Mouse (Mus musculus) heart, postnatal 36 days (tissue): ENCODE results near the gene Kxd1. TPM values are rescaled to one million over a fixed set of nuclear protein-coding genes. Genes with fewer than 3 reads are reported as not detected.

Experiments used
- DNase-seq, 2 experiments: peaks; one replicate each; pipeline ENCODE4 v3.0.0; 2021 to 2022
- intact Hi-C: fragments of 180-260 bp; cut with DNase I; formaldehyde crosslinking; loops from one replicate; pipeline ENCODE4 v1.15.1; 2025
- total RNA-seq, 2 experiments: library from RNA; stranded (reverse); gene quantifications; 2 replicates each; pipeline ENCODE4 v1.2.3; 2021

Gene Kxd1
- total RNA-seq, 2 experiments from 2014 or later = 88.4 to 91.4 TPM

DNA sequence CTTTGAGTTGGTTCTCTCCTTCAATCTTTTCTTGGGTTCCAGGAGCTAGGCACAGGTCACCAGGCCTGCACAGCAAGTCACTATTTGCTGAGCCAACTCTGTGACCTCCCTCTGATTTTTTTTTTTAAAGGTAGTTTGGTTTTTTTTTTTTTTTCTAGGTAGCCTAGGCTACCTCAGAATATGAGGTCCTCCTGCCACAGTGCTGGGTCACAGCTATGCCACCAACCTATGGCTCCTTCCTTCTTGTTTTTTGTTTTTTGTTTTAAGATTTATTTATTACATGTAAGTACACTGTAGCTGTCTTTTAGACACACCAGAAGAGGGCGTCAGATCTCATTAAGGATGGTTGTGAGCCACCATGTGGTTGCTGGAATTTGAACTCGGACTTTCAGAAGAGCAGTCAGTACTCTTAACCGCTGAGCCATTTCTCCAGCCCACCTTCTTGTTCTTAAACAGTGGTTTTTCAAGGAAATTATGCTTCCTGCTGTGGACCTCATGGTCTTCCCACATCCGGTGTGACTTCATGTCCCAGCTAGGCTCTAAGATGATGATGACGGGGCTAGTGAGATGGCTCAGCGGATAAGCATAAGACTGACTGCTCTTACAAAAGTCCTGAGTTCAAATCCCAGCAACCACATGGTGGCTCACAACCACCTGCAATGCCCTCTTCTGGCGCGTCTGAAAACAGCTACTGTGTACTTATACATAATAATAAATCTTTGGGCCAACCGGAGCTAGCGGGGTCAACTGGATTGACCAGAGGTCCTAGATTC, 21.8 kb upstream of the Kxd1 start:
- intact Hi-C loops = loop anchor here (5.0 kb wide), 1 partner anchor 38 kb away; no protein-coding TSS in a partner anchor
- no peak for DNase-seq

DNA sequence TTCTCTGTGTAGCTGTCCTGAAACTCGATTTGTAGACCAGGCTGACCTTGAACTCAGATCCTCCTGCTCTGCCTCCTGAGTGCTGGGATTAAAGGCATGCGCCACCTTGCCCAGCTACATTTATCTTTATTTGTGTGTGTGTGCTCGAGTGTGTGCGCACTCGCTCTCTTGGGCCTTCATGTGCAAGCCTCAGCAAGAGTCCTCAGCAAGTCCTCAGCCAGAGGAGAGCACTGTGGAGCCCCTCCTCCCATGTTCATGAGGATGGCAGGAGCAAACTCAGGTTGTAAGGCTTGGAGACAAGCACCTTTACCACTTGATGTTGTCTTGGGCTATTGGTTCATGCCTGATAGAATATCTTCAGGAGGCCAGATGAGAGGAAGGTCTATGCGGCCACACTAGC, 20.0 kb upstream of the Kxd1 start:
- intact Hi-C loops = loop anchor here (5.0 kb wide), 1 partner anchor 40 kb away; no protein-coding TSS in a partner anchor
- no peak for DNase-seq

DNA sequence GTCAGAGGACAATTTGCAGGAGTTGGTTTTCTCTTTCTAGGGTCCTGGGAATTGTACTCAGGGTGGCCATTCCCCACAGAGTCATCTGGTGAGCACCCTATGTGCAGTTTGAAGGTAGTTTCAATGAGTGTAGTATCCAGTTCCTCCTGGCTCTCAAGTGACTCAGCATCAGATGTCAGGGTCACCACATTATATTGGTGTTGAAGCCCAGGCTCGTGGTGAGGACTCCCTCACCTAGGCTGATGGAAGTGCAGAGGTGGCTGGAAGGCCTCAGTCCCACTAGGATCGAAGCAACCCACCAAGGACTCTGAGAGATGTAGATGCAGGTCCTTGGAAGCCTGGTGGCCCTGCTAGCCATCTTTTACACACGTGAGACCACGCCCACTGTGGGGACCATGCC, 18.7 kb upstream of the Kxd1 start:
- intact Hi-C loops = loop anchor here (5.0 kb wide), 1 partner anchor 41 kb away; no protein-coding TSS in a partner anchor
- DNase-seq = no peak

DNA sequence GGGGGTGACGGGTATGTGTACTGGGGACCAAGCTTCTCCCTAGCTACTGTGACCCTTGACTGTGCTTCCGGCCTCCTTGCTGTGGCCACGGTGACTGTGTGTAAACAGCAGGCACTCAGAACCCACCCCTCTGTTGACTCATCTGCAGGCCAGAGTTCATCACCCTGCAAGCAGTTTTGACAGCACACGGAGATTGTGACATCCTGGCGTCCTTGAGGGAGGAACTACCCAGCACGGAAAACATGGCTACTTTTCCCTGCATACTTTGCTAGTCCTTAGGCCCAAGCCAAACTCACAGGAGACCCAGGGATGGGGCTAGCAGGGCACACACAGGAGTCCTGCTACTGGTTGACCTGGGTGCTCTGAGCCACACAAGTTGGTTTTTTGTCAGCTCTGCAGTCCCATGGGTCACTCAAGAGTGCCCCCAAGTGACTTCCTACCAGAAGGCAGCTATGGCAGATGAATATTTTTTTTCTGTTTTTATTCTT, 16.5 kb upstream of the Kxd1 start:
- intact Hi-C loops = no loop called here
- DNase-seq = peak; percentile 38 to 51

DNA sequence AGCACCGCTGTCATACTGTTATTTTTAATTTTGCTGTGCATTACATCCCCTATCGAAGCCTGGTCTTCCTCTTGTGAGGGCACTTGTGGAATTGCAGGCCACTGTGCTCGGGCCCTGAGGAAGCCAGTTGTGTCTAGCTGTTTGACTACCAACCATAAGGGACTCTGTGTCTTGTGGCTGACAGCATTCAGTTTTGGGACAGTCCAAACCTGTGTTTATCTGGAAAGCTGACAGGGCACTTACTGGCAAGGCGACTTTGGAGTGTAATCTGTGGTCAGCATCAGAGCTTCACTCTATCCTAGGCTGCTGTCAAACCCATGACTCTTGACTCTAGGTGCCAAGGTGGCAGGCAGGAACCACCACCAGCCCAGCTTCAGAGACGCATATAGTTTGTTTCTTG, 13.3 kb upstream of the Kxd1 start:
- intact Hi-C loops = no loop called here
- DNase-seq = no peak

DNA sequence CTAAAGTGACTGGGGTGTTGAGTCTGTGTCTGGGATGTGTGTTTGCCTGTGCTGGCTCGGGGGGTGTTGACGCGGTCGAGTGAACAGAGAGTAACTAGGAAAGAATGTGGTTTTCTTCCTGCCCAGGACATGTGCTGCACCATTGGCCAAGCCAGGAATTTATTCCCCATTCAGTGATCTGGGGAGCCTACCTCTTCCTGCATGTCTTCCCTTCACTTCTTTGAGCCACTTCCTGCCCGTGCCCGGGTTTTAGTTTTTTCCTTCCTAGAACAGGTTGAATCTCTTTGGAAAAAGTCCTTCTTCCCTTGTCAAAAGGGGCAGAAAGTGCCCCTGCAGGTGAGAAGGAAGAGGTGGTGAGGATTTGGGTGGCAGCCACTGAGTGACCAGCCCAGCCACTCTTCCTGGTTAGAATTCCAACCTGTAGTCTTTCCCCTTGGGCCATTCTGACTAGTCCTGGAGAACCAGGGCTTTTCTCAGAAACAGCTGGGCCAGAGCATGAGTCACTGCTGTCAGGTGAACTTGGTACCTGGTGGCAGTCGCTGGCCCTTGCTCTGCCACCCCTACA, 12.8 kb upstream of the Kxd1 start:
- DNase-seq = peak in 1 of 2 experiments; percentile 28
- intact Hi-C loops = no loop called here

DNA sequence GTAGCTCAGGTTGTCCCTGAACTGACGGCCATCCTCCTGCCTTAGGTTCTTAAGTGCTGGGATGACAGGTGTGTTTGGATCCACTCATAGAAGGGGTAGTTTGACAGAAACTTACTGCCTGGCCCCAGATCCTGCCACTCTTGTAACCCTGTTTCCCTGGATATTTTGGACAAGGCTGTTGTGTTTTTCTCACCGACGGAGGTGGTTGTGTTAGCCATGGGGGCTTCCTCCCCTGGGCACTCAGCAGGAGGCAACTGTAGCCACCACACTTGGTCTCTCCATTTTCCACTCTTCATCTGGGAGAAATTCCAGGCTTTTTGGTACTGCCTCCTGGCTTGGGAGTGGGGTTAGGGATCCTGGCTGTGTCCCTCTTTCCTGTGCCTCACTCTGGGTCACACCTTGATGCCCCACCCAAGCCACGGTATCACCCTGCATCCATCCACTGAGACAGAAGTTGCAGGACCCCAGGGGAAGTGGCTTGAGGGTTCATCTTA, 12.3 kb upstream of the Kxd1 start:
- intact Hi-C loops = no loop called here
- DNase-seq = no peak

DNA sequence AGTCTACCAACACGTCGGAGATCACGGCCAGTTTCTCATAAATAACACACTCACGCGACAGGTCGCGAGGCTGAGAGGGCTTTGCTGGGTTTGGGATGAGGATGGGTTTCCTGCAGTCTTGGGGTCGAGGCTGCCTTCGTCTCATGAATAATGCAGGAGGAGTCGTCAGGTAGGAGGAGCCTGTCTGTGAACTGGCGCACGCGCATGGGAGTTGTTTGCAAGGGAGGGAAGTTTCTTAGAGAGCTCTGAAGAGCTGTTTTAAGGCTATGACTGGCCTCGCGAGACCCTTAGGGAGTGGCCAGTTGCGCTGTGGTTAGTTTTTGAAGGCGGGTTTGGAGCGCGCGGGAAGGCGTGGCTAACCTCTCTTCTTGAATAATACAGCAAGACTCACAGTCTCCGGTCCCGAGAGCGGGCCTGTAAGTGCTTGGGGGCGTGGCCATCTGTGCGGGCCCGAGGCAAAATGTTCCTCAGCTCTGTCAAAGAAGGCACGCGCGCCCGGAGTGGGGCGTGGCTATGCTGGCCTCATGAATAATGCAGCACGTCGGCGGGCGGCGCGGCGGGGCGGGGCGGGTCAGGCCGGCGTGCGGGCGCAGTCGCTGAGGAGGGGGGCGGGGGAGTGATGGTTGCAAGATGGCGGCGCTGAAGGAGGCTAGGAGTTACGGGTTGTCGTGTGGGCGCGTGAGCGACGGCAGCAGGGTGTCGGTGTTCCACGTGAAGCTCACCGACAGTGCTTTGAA, 11.5 kb upstream of the Kxd1 start, which contains the start of gene Ell:
Ell (plus strand) TSS at position 381 of the 737 bp plus-strand sequence.
- intact Hi-C loops = loop anchor here (2.0 kb wide), 1 partner anchor 28 kb away; the partner anchor contains the start of gene Uba52
- DNase-seq = peak; percentile 99

DNA sequence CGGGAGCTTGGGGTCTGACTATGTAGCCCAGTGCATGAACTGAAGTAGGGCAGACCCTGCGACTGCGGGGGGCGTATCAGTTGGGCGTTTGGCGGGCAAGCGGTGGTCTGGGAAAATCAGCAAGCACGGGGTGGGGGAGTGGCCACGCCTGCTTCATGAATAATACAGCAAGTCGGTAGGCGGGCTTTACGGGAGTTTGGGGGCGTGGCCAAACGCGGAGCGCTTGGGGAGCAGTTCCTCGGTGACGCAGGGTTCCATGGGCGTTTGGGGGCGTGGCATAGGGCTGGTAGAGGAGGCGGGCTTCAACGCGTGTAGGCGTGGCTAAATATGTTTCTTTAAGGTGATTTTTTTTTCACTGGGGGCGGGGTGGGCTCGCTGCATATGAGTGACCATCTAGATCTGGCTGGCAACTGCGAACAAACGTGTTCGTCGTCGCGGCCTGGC, 10.9 kb upstream of the Kxd1 start:
- DNase-seq = peak; percentile 99
- intact Hi-C loops = loop anchor here (2.0 kb wide), 1 partner anchor 28 kb away; the partner anchor contains the start of gene Uba52

DNA sequence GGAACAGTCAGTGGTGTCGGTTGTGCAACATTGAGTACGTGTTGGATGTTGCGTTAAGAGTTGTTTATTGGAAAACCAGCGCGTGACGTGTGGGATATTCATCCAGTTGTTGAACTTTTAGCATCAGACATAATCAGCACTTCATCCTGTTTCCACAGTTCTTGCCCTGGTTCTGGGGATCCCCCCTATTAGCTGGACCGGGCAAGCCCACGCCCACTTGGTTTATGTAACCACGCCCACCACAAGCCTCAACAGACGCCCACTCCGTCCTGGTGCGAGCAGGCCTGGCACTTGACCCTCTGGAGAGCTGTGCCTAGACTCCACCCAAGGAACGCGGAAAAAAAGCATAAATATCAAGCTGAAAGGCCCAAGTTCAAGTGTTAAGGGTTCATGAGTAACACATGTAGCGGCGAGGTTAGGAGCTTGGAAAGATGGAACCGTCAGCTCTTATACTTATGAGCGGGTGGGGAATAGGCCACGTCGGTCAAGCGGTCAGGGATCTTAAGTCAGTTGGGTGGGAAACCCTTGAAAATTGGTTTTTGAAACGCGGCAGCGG, 10.3 kb upstream of the Kxd1 start:
- intact Hi-C loops = loop anchor here (2.0 kb wide), 1 partner anchor 27 kb away; the partner anchor contains the start of gene Uba52
- DNase-seq = peak; percentile 69 to 70

DNA sequence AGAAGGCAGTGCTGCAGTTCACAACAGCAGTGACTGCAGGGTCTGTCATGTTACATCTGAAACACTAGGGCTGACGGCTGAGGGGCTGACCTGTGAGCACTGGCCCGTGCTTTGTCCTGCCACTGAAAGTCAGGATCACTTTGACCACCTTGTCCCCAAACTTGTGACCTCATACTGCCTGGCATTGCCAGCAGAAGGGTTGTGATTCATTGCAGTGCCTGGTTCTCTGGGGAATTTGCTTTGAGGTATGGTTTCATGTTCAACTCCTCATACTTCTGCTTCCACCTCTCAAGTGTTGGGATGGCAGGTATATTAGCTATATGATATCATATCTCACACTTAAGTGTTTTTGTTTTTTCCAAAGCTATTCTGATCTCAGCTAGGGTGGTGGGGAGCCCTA, 7.9 kb upstream of the Kxd1 start:
- no peak for DNase-seq
- intact Hi-C loops = no loop called here

DNA sequence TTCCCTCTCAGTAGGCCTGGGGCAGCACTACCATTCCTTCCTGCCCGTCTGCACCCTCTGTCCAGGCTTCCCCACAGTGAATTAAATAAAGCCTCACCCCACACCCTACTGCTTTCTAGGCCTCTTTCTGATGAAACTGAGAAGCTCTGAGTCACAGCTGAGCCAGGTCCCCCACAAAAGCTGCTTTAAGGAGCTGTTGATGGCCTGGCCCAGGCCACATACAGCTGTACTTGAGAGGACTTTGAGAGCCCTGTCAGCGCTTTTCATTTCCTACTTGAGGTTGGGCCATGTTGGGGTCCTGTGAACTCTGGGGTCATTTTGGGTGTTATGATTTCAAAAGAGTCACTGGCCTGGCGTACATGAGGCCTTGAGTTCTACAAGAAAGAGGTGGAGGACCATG, 7.5 kb upstream of the Kxd1 start:
- intact Hi-C loops = no loop called here

DNA sequence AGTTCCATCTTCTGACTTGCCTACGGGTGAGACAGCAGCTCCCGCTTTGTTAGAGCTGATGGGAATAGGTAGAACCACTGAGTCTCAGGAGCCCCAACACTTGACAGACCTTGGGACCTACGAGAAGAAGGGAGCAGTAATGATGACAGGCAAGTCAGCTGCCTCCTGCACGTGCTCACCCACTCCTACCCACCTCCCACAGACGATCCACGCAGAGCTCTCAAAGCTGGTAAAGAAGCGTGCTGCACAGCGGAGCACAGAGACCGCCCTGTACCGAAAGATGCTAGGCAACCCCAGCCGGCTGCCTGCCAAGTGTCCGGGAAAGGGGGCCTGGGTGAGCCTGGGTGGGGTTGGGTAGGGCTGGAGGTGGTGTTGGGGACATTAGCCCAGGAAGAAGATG, 6.5 kb upstream of the Kxd1 start:
- DNase-seq = no peak
- intact Hi-C loops = no loop called here

More for the DNA sequence above, 7.5 kb upstream of the Kxd1 start:
- DNase-seq = no peak

DNA sequence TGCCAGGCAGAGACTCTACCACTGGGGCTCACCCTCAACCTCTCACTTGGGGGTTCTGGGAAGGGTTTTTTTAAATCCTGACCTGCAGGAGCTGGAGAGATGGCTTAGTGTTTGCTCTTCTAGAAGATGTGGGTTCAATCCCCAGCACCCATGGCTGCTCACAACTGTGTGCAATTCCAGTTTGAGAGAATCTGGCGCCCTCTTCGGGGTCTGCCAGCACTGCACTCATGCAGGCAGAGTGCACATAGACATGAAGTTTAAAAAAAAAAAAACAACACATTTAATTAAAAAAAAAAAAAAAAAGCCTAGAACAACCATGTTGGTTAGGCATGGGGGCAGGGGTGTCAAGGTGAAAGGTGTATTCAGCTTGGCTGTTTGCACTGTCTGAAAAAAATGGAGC, 2.6 kb upstream of the Kxd1 start:
- intact Hi-C loops = no loop called here
- no peak for DNase-seq

DNA sequence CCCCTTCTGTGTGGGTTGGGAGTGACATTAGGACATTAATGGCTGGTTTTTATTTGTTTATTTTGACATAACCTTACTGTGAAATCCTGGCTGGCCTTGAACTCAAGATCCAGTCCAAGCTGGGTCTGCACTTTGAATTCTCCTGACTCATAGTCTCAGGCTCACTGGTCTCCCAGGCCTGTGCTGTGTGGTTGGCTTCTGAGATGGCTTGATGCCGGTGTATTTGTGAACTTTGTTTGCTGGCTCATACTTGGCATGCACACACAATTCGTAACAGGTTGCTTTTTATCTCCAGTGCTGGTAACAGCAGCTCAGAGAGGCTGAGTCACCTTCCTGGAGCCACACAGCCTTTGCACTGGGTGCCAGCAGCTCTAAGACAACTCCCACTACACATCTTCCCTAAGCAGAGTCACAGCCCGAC, 2.0 kb upstream of the Kxd1 start:
- DNase-seq = no peak
- intact Hi-C loops = no loop called here

DNA sequence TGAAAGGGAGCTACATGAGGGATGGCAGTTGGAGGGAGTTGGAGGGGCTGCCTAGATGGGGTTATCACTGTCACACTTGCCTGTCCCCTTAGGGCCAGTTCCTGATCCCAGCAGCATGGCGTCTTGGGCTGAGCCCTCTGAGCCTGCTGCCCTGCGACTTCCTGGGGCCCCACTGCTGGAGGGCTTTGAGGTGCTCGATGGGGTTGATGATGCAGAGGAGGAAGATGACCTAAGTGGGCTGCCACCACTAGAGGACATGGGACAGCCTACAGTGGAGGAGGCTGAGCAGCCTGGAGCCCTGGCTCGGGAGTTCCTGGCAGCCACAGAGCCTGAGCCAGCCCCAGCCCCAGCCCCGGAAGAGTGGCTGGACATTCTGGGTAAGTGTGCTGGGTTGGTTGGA, 1.5 kb upstream of the Kxd1 start:
- intact Hi-C loops = no loop called here
- DNase-seq = no peak

DNA sequence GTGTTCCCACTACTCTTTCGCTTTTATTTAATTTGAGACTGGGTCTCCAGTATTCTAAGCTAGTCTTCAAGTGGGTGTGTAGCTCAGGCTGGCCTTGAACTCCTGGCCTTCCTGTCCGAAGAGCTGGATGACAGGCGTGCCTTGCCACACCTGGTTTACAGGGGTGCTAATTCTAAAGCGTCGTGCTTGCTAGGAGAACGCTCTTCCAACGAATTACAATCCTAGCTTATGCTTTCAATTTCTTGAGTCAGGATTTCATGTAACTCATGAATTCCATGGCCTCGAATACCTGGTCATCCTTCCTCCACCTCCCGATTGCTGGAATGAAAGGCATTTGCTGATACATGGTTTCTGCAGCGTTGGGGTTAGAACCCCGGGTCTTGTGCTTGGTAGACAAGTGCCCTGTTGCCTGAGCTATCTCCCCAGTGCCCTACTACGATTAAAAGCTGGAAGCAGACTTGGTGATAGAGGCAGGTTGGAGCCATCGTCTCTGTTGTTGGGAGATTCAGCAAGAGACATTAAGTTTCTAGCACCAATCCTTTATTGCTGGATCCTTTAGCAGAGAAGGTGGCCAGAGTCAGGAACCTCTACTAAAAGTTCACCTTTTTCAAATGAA, 534 bp upstream of the Kxd1 start:
- no peak for DNase-seq
- intact Hi-C loops = no loop called here

DNA sequence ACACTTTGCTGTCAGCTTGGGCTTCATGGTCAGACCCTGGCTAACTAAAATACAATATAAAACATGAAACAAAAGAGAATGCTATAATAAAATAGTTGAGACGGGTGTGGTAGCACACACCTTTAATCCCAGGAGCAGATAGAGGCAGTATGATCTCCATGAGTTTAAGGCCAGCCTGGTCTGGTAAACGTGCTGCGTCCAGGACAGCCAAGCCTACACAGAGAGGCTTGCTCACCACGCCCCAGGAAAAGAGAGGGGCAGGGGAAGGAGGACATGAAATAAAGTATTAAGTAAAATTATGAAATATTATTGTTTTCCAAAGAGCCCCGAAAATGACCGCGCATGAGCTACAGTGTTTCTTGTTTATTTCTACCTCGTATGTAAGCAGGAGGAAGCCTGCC, 645 bp downstream of the Kxd1 start:
- DNase-seq = no peak

DNA sequence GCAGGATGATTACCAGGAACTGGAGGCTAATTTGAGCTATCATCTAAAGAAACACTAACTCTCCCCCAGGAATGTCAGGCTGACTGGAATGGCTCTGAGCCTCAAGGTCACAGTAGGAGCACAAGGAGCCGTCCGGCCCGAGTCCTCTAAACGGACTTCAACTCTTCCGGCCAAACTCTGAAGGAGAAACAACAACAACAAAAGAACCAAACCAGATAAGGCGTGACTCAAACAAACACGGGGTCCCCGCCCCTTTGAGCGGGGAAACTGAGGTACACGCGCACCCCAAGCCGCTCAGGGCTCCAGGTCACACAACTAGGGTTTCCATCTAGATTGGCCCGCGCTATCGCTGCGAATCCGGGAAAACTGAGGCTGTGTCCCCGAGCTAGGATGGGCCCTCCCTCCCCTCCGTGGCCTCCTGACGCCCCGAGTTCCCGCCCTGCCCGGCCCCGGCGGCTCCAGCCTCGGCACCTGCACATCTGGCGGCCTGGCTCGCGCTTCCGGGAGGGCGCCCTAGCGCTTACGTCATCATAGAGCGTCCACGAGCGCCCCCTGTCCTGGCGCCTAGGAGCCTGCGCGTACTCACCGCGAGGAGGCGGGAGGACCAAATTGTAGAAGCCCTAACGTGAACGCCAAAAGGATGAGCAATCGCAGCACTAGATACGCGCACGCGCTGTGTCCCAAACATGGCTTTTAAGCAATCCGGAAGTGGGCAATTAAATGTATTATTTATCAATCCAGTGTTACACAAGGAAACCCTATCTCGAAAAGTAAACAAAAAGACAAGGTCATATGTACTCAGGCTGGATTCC, 5.0 kb downstream of the Kxd1 start:
- DNase-seq = peak; percentile 94 to 96
- intact Hi-C loops = loop anchor here (1.0 kb wide), 1 partner anchor 12 kb away; the partner anchor contains the start of gene Uba52

More for the DNA sequence above, 645 bp downstream of the Kxd1 start:
- intact Hi-C loops = no loop called here
